In genomic region chr3:95999308-96000079, GRCm38 (mm10) we compare ENCODE assay signal across 12 mouse cellular contexts. TPM values are rescaled to one million over a fixed set of nuclear protein-coding genes. Genes with fewer than 3 reads are reported as not detected.
DNase-seq lines count a peak whose midpoint lies in the region; ATAC-seq and TF ChIP-seq lines count a peak whose summit lies in the region.
"Had no signal": no experiment of that assay in that cellular context is flagged by ENCODE, and none has a peak within 500 bp of the region (broad histone marks: within the 10 kb centered on the region; RNA-seq: fewer than 3 reads in every experiment).

No protein-coding gene starts in this region.

- no peak overlapping the region for H3K4me3 ChIP-seq in forebrain, embryonic 10.5 days
- no peak overlapping the region for H3K4me3 ChIP-seq in forebrain, embryonic 15.5 days
- H3K4me3 ChIP-seq in kidney, embryonic 15.5 days (replicated peaks), result no peak overlapping the region
- no peak overlapping the region for H3K4me3 ChIP-seq in kidney, adult 2 months (ENCODE audit: insufficient read depth, low read depth, low read length)
- no peak overlapping the region for H3K4me3 ChIP-seq in liver, postnatal 0 days (ENCODE audit: low read depth, low read length)
- H3K4me3 ChIP-seq in forebrain, embryonic 12.5 days (replicated peaks), result no peak overlapping the region
- H3K4me3 ChIP-seq: erythroblast, embryonic 14.5 days; limb, embryonic 12.5 days had no signal

- no peak for ATAC-seq in forebrain, embryonic 15.5 days (replicated peaks)
- no peak for ATAC-seq in kidney, embryonic 15.5 days (replicated peaks; ENCODE audit: low FRiP score)
- ATAC-seq in liver, postnatal 0 days, result peak; percentile 79
- ATAC-seq in forebrain, embryonic 12.5 days (ENCODE audit: low FRiP score), result no peak
- ATAC-seq: activated CD4-positive, CD25-positive, alpha-beta regulatory T cell, adult 4 months had no signal

- no peak for DNase-seq in forebrain, embryonic 10.5 days (ENCODE audit: extremely low spot score, low spot score)
- DNase-seq in kidney, adult 2 months, result no peak
- DNase-seq in c-Kit-positive CD71-positive TER-119-positive erythroid progenitor cells, embryonic 14.5 days (ENCODE audit: low spot score), result peak; percentile 67
- DNase-seq in liver, postnatal 0 days, result no peak
- DNase-seq in ovary, postnatal 10 days (ENCODE audit: low spot score), result no peak
- DNase-seq: lung, postnatal 36 days had no signal

- TF ChIP-seq EP300 in liver, postnatal 0 days (IDR thresholded peaks at IDR 0.05; ENCODE audit: low read depth), result peak; percentile 80

- peaks cover 41% of the 10 kb centered on the region for H3K4me1 ChIP-seq in forebrain, embryonic 10.5 days
- peaks cover 21% of the 10 kb centered on the region for H3K4me1 ChIP-seq in forebrain, embryonic 15.5 days
- H3K4me1 ChIP-seq in kidney, embryonic 15.5 days, result peaks cover 31% of the 10 kb centered on the region
- H3K4me1 ChIP-seq in kidney, adult 2 months (ENCODE audit: control insufficient read depth, insufficient read depth, low read length), result 0 out of 2 replicates have a peak, but pooled peaks cover 2% of the 10 kb centered on the region
- peaks cover 21% of the 10 kb centered on the region for H3K4me1 ChIP-seq in liver, postnatal 0 days (ENCODE audit: insufficient read depth)
- peaks cover 25% of the 10 kb centered on the region for H3K4me1 ChIP-seq in forebrain, embryonic 12.5 days

- no peak for TF ChIP-seq POLR2A in kidney, adult 2 months (IDR thresholded peaks at IDR 0.05; ENCODE audit: low read depth, low read length)

- H3K9ac ChIP-seq in forebrain, embryonic 15.5 days (replicated peaks), result no peak overlapping the region
- no peak overlapping the region for H3K9ac ChIP-seq in kidney, embryonic 15.5 days
- no peak overlapping the region for H3K9ac ChIP-seq in liver, postnatal 0 days (replicated peaks)
- H3K9ac ChIP-seq in forebrain, embryonic 12.5 days, result no peak overlapping the region
- H3K9ac ChIP-seq: limb, embryonic 12.5 days had no signal

- WGBS in forebrain, embryonic 10.5 days, result 93% methylated on average over 12 of the region's 12 CpGs
- WGBS in forebrain, embryonic 15.5 days, result 90% methylated on average over 12 of the region's 12 CpGs
- WGBS in kidney, embryonic 15.5 days, result 90% methylated on average over 12 of the region's 12 CpGs
- WGBS in kidney, adult 2 months, result 89% methylated on average over 12 of the region's 12 CpGs
- 64% methylated on average over 12 of the region's 12 CpGs for WGBS in liver, postnatal 0 days (ENCODE audit: insufficient replicate concordance)
- 89% methylated on average over 12 of the region's 12 CpGs for WGBS in forebrain, embryonic 12.5 days

- no peak overlapping the region for H3K4me2 ChIP-seq in forebrain, embryonic 15.5 days (replicated peaks)
- H3K4me2 ChIP-seq in kidney, embryonic 15.5 days, result no peak overlapping the region
- H3K4me2 ChIP-seq in liver, postnatal 0 days (ENCODE audit: low read depth, low read length), result no peak overlapping the region
- no peak overlapping the region for H3K4me2 ChIP-seq in forebrain, embryonic 12.5 days
- H3K4me2 ChIP-seq: limb, embryonic 12.5 days had no signal

- no peaks in the 10 kb centered on the region for H3K27me3 ChIP-seq in forebrain, embryonic 10.5 days (ENCODE audit: poor library complexity, severe bottlenecking)
- no peaks in the 10 kb centered on the region for H3K27me3 ChIP-seq in forebrain, embryonic 15.5 days
- no peaks in the 10 kb centered on the region for H3K27me3 ChIP-seq in kidney, embryonic 15.5 days
- H3K27me3 ChIP-seq in kidney, adult 2 months (replicated peaks; ENCODE audit: control insufficient read depth, insufficient read depth, low read length), result no peaks in the 10 kb centered on the region
- peaks cover 7% of the 10 kb centered on the region for H3K27me3 ChIP-seq in liver, postnatal 0 days (ENCODE audit: insufficient read depth, low read length)
- no peaks in the 10 kb centered on the region for H3K27me3 ChIP-seq in forebrain, embryonic 12.5 days
- H3K27me3 ChIP-seq: limb, embryonic 12.5 days had no signal

- H3K27ac ChIP-seq in forebrain, embryonic 10.5 days, result peak overlapping the region; percentile 62; the same call in 1 of the 2 replicates
- H3K27ac ChIP-seq in forebrain, embryonic 15.5 days (replicated peaks), result no peak overlapping the region
- H3K27ac ChIP-seq in kidney, embryonic 15.5 days, result 0 out of 2 replicates have a peak overlapping the region, but pooled peaks have one; percentile 27
- no peak overlapping the region for H3K27ac ChIP-seq in kidney, adult 2 months (ENCODE audit: insufficient read depth, low read depth, low read length)
- no peak overlapping the region for H3K27ac ChIP-seq in liver, postnatal 0 days (ENCODE audit: low read depth)
- no peak overlapping the region for H3K27ac ChIP-seq in forebrain, embryonic 12.5 days
- H3K27ac ChIP-seq: limb, embryonic 12.5 days had no signal

- no peaks in the 10 kb centered on the region for H3K9me3 ChIP-seq in forebrain, embryonic 10.5 days
- H3K9me3 ChIP-seq in forebrain, embryonic 15.5 days, result no peaks in the 10 kb centered on the region
- no peaks in the 10 kb centered on the region for H3K9me3 ChIP-seq in kidney, embryonic 15.5 days (replicated peaks)
- H3K9me3 ChIP-seq in liver, postnatal 0 days (ENCODE audit: low read length), result no peaks in the 10 kb centered on the region
- H3K9me3 ChIP-seq in forebrain, embryonic 12.5 days, result no peaks in the 10 kb centered on the region
- H3K9me3 ChIP-seq: limb, embryonic 12.5 days had no signal

- no peak for TF ChIP-seq CTCF in kidney, adult 2 months (conservative IDR thresholded peaks at IDR 0.05; ENCODE audit: insufficient read depth, insufficient read length, low read depth, low read length)
- TF ChIP-seq CTCF in liver, postnatal 0 days (IDR thresholded peaks at IDR 0.05; ENCODE audit: low read depth), result no peak

- H3K36me3 ChIP-seq in forebrain, embryonic 10.5 days (replicated peaks), result peaks cover 11% of the 10 kb centered on the region
- H3K36me3 ChIP-seq in forebrain, embryonic 15.5 days, result no peaks in the 10 kb centered on the region
- H3K36me3 ChIP-seq in kidney, embryonic 15.5 days, result no peaks in the 10 kb centered on the region
- no peaks in the 10 kb centered on the region for H3K36me3 ChIP-seq in kidney, adult 2 months (ENCODE audit: control insufficient read depth, insufficient read depth, low read length)
- H3K36me3 ChIP-seq in liver, postnatal 0 days (replicated peaks; ENCODE audit: insufficient read depth, low read length), result no peaks in the 10 kb centered on the region
- H3K36me3 ChIP-seq in forebrain, embryonic 12.5 days (replicated peaks), result 0 out of 2 replicates have a peak, but pooled peaks cover 9% of the 10 kb centered on the region

RNA-seq across cellular contexts. Expression of gene Plekho1, which starts 3.7 kb away (rescaled TPM):
- polyA plus RNA-seq in forebrain, embryonic 10.5 days (2016; fragmentation: Nextera tagmentation; extraction: Ambion mirVana), result 66.0 and 69.1 TPM in 2 replicates
- polyA plus RNA-seq in forebrain, embryonic 15.5 days (2015; fragmentation: Nextera tagmentation; extraction: Ambion mirVana), result 87.6 and 90.5 TPM in 2 replicates
- polyA plus RNA-seq in kidney, embryonic 15.5 days (2015; fragmentation: Nextera tagmentation; extraction: Ambion mirVana), result 43.5 and 44.2 TPM in 2 replicates
- 32.4 and 33.2 TPM in 2 replicates for polyA plus RNA-seq in kidney, adult 2 months (2012; rRNA removed)
- 10.7 and 11.7 TPM in 2 replicates for polyA plus RNA-seq in liver, postnatal 0 days (2015; fragmentation: Nextera tagmentation; extraction: Ambion mirVana)
- 91.3 and 95.1 TPM in 2 replicates for polyA plus RNA-seq in forebrain, embryonic 12.5 days (2016; fragmentation: Nextera tagmentation; extraction: Ambion mirVana)

RNA-seq across cellular contexts. Expression of gene Vps45, which starts 58.8 kb away (rescaled TPM):
- polyA plus RNA-seq in forebrain, embryonic 10.5 days (2016; fragmentation: Nextera tagmentation; extraction: Ambion mirVana), result 24.1 and 28.0 TPM in 2 replicates
- 64.4 and 65.6 TPM in 2 replicates for polyA plus RNA-seq in forebrain, embryonic 15.5 days (2015; fragmentation: Nextera tagmentation; extraction: Ambion mirVana)
- polyA plus RNA-seq in kidney, embryonic 15.5 days (2015; fragmentation: Nextera tagmentation; extraction: Ambion mirVana), result 39.0 and 39.1 TPM in 2 replicates
- polyA plus RNA-seq in kidney, adult 2 months (2012; rRNA removed), result 6.7 and 7.9 TPM in 2 replicates
- polyA plus RNA-seq in liver, postnatal 0 days (2015; fragmentation: Nextera tagmentation; extraction: Ambion mirVana), result 11.3 and 12.5 TPM in 2 replicates
- 39.2 and 47.0 TPM in 2 replicates for polyA plus RNA-seq in forebrain, embryonic 12.5 days (2016; fragmentation: Nextera tagmentation; extraction: Ambion mirVana)

Comparison
In these comparisons a context has a peak if more than half of its experiments do, and no peak if none do; other contexts are left out.
1. H3K27ac ChIP-seq: peak in forebrain, embryonic 10.5 days (single experiment) and kidney, embryonic 15.5 days (single experiment); none in forebrain, embryonic 15.5 days (single experiment), kidney, adult 2 months (single experiment), liver, postnatal 0 days (single experiment) and forebrain, embryonic 12.5 days (single experiment).